Mouse (Mus musculus) layer of hippocampus, postnatal 36 days (tissue): ENCODE results near the gene Bptf. TPM values are rescaled to one million over a fixed set of nuclear protein-coding genes. Genes with fewer than 3 reads are reported as not detected.

Experiments used
- total RNA-seq, 2 experiments: library from RNA; stranded (reverse); gene quantifications; 2 replicates each; pipeline ENCODE4 v1.2.3; 2021

Bptf gene
- total RNA-seq, 2 experiments from 2014 or later, result 64.1 to 74.8 TPM

Other genes with a start within 250 kb of the Bptf start
- gene Smurf2, start 211.4 kb downstream of the Bptf start, total RNA-seq, result 10 to 100 TPM; 30.4 to 33.4 TPM
- 10 to 100 TPM; 21.5 to 25.2 TPM for gene Kpna2, start 132.6 kb downstream of the Bptf start, total RNA-seq
- gene 1810010H24Rik, start 106.4 kb downstream of the Bptf start, total RNA-seq, result 1 to 10 TPM; 2.6 to 3.4 TPM
- gene Nol11, start 57.3 kb upstream of the Bptf start, total RNA-seq, result 10 to 100 TPM; 24.2 to 24.5 TPM